Mouse (Mus musculus): ENCODE measurements around the gene Tsc2. TPM values are rescaled to one million over a fixed set of nuclear protein-coding genes. Genes with fewer than 3 reads are reported as not detected.

The Tsc2 gene
- 152 and 155 TPM in 2 replicates for polyA plus RNA-seq (2012; rRNA removed)

DNA sequence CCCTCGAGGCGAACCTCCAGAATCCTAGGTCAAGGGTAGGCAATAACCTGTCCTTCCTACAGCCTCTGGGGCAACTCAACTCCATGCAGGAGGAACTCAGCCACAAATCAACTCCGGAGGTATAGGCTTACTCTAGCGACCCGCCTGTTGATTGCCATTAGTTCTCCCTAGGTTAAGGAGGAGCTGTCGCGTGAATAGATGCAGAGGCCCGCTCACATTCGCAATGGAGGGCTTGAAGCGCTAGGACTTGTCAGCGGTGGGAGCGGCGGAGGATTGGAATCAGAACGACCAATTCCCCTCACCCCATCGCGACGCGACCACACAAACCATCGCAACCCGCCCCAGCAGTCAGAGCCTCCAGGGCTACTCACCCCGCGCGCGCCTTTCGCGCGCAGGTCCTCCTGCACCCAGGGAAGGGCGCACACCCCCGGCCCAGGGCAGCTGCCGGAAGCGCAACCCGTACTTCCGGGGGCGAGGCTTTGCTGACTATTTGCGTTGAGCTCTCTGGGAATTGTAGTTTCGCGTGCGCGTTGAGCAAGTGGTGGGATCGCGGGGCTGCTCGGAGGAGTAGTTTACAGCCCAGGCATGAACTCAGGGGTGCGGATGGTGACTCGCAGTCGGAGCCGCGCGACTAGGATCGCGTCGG lies at the start of gene Tsc2, which contains the start of gene Nthl1:
Gene Tsc2, minus strand, starts transcription at position 464 of the 646 bp plus-strand sequence.
Gene Nthl1, plus strand, starts transcription at position 514 of the 646 bp plus-strand sequence.

DNA sequence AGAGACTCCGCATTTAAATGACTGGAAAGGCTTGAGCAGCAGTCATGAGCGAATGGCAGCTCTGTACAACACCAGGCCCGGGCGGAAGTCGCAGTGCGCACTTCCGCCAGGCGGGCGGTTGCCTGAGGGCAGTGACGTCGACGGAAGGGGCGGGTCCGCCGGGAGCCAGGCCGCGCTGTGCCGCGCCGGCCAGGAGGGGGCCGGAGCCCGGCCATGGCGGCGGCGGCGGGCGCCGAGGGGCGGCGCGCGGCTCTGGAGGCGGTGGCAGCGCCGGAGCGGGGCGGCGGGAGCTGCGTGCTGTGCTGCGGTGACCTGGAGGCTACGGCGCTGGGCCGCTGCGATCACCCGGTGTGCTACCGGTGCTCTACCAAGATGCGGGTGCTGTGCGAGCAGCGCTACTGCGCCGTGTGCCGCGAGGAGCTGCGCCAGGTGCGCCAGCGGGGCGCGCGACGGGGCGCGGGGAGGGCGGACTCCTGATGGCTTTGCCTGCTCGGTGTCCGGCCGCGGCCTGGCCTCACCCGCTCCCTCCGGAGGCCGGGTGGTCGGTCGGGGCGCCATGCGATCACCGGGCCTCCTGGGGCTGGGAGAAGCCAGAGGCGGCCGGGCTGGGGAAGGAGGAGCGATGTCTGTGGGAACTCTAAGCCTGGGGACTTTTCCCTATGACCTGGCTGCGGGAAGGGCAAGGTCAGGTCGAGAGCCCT lies 37.3 kb upstream of the Tsc2 start, which contains the start of gene Zfp598:
Gene Zfp598, plus strand, starts transcription at position 143 of the 701 bp plus-strand sequence.

GRCm38 (mm10) chr17:24658017-24658758 lies 25.8 kb upstream of the Tsc2 start, which contains the start of gene Npw:
Npw (minus strand) TSS chr17:24658457.

GRCm38 (mm10) chr17:24650070-24650616 lies 17.7 kb upstream of the Tsc2 start, which contains the start of gene Slc9a3r2:
Slc9a3r2 (minus strand) TSS chr17:24650327.

DNA sequence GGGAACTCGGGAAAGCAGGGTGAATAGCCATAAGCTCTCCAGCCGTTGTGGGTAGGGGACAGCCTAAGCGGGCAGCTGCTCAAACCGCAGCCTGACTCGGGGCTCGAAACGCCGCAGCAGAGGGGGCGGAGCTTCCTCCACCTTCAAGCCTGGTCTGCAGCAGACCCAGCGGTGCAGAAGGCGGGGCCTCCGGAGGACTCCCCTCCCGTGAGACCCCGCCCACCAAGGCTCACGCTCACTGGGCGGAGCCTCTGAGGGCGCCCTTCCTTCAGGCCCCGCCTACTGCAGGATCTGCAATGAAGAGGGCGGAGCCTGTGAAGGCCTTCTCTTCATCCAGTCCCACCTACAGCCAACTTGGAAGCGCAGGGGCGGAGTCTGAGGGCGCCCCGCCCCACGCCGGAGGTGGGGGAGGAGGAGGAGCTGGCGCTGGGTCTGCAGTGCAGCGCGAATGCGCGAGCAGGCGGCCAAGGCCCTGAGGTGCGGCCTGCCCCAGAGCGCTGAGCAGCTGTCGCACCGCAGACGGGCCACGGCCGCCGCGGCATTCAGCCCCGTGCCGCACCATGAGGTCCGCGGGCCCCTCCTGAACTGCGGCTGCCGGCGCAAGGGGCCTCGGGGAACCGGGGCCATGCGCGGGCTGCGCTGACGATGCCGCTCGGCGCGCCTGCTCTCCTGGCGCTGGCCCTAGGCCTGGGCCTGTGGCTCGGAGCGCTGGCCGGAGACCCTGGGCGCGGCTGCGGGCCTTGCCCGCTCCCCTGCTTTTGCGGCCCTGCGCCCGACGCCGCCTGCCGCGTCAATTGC lies 82.6 kb downstream of the Tsc2 start, which contains the start of gene Pkd1:
Gene Pkd1, plus strand, starts transcription at position 217 of the 798 bp plus-strand sequence.

Other genes with a start within 250 kb of the Tsc2 start
- gene Rnps1, start 218.1 kb downstream of the Tsc2 start, polyA plus RNA-seq (2012; rRNA removed) = 342 and 369 TPM in 2 replicates
- 21.5 and 23.7 TPM in 2 replicates for gene Eci1, start 206.0 kb downstream of the Tsc2 start, polyA plus RNA-seq (2012; rRNA removed)
- gene Dnase1l2, start 189.5 kb downstream of the Tsc2 start, polyA plus RNA-seq (2012; rRNA removed) = 31.0 and 36.4 TPM in 2 replicates
- gene E4f1, start 162.3 kb downstream of the Tsc2 start, polyA plus RNA-seq (2012; rRNA removed) = 80.4 and 89.3 TPM in 2 replicates
- 51.9 and 56.2 TPM in 2 replicates for gene Pgp, start 162.2 kb downstream of the Tsc2 start, polyA plus RNA-seq (2012; rRNA removed)
- gene Bricd5, start 158.7 kb downstream of the Tsc2 start, polyA plus RNA-seq (2012; rRNA removed) = 0.67 and 1.4 TPM in 2 replicates
- gene Mlst8, start 153.6 kb downstream of the Tsc2 start, polyA plus RNA-seq (2012; rRNA removed) = 40.6 TPM in 2 replicates
- gene Caskin1, start 144.0 kb downstream of the Tsc2 start, polyA plus RNA-seq (2012; rRNA removed) = 109 and 125 TPM in 2 replicates
- gene Traf7, start 104.7 kb downstream of the Tsc2 start, polyA plus RNA-seq (2012; rRNA removed) = 317 and 344 TPM in 2 replicates
- 14.9 and 17.8 TPM in 2 replicates for gene Rab26, start 98.4 kb downstream of the Tsc2 start, polyA plus RNA-seq (2012; rRNA removed)
- 72.1 and 73.5 TPM in 2 replicates for gene Pkd1, start 82.8 kb downstream of the Tsc2 start, polyA plus RNA-seq (2012; rRNA removed)
- 13.9 and 14.3 TPM in 2 replicates for gene Nthl1, start 50 bp upstream of the Tsc2 start, polyA plus RNA-seq (2012; rRNA removed)
- gene Slc9a3r2, start 17.7 kb upstream of the Tsc2 start, polyA plus RNA-seq (2012; rRNA removed) = 48.9 and 51.1 TPM in 2 replicates
- gene Npw, start 25.8 kb upstream of the Tsc2 start, polyA plus RNA-seq (2012; rRNA removed) = 0.31 and 0.40 TPM in 2 replicates
- gene Zfp598, start 37.1 kb upstream of the Tsc2 start, polyA plus RNA-seq (2012; rRNA removed) = 73.8 and 74.1 TPM in 2 replicates
- gene Syngr3, start 57.3 kb upstream of the Tsc2 start, polyA plus RNA-seq (2012; rRNA removed) = 153 and 170 TPM in 2 replicates
- 28.7 and 30.4 TPM in 2 replicates for gene Gfer, start 63.5 kb upstream of the Tsc2 start, polyA plus RNA-seq (2012; rRNA removed)
- gene Noxo1, start 63.6 kb upstream of the Tsc2 start, polyA plus RNA-seq (2012; rRNA removed) = 7.4 and 8.2 TPM in 2 replicates
- gene Tbl3, start 75.0 kb upstream of the Tsc2 start, polyA plus RNA-seq (2012; rRNA removed) = 63.2 and 66.6 TPM in 2 replicates
- 0.28 TPM in 2 replicates for gene Rnf151, start 85.4 kb upstream of the Tsc2 start, polyA plus RNA-seq (2012; rRNA removed)
- 1,636 and 1,660 TPM in 2 replicates for gene Rps2, start 85.5 kb upstream of the Tsc2 start, polyA plus RNA-seq (2012; rRNA removed)
- 265 and 272 TPM in 2 replicates for gene Ndufb10, start 91.8 kb upstream of the Tsc2 start, polyA plus RNA-seq (2012; rRNA removed)
- gene Rpl3l, start 95.2 kb upstream of the Tsc2 start, polyA plus RNA-seq (2012; rRNA removed) = 0.08 and 0.35 TPM in 2 replicates
- 36.6 and 37.8 TPM in 2 replicates for gene Msrb1, start 104.0 kb upstream of the Tsc2 start, polyA plus RNA-seq (2012; rRNA removed)
- 0.18 and 0.32 TPM in 2 replicates for gene Hs3st6, start 120.4 kb upstream of the Tsc2 start, polyA plus RNA-seq (2012; rRNA removed)
- not detected in 2 replicates for gene Meiob, start 171.7 kb upstream of the Tsc2 start, polyA plus RNA-seq (2012; rRNA removed)
- 53.3 and 54.8 TPM in 2 replicates for gene Hagh, start 207.5 kb upstream of the Tsc2 start, polyA plus RNA-seq (2012; rRNA removed)
- gene Fahd1, start 217.7 kb upstream of the Tsc2 start, polyA plus RNA-seq (2012; rRNA removed) = 17.5 and 18.2 TPM in 2 replicates
- gene Igfals, start 233.4 kb upstream of the Tsc2 start, polyA plus RNA-seq (2012; rRNA removed) = 0.04 TPM in 2 replicates